Mouse (Mus musculus) midbrain, postnatal 0 days (tissue): ENCODE results near the gene Gm20388. TPM values are rescaled to one million over a fixed set of nuclear protein-coding genes. Genes with fewer than 3 reads are reported as not detected.

ENCODE experiments used
- ATAC-seq: fragments of 200-750 bp; cut with Nextera tagmentation; 2 replicates; pipeline ENCODE4 v1.8.0; 2017; ENCODE audit warnings: moderate number of reproducible peaks, mild to moderate bottlenecking, moderate TSS enrichment, moderate library complexity; ENCODE audit not compliant: low FRiP score
- DNase-seq: peaks from one replicate; pipeline ENCODE4 v3.0.0-alpha.2; 2015; ENCODE audit warnings: low spot score
- H3K27ac ChIP-seq: fragments of 300-500 bp; sonication (generic); 2 replicates; pipeline ENCODE4 v1.5.1; 2014; ENCODE audit warnings: low read depth, mild to moderate bottlenecking, low read length, mixed read lengths
- H3K27me3 ChIP-seq: fragments of 300-500 bp; sonication (generic); 2 replicates; pipeline ENCODE4 v1.6.1; 2014; ENCODE audit warnings: low read length, control low read depth, mixed read lengths; ENCODE audit not compliant: insufficient read depth
- H3K36me3 ChIP-seq: fragments of 300-500 bp; sonication (generic); 2 replicates; pipeline ENCODE4 v1.6.1; 2014; ENCODE audit warnings: low read length, control low read depth, mixed read lengths; ENCODE audit not compliant: insufficient read depth
- H3K4me1 ChIP-seq: fragments of 300-500 bp; sonication (generic); 2 replicates; pipeline ENCODE4 v1.6.1; 2014; ENCODE audit warnings: mild to moderate bottlenecking, control low read depth, antibody characterized with exemption, low read length, mixed read lengths; ENCODE audit not compliant: insufficient read depth
- H3K4me2 ChIP-seq: fragments of 300-500 bp; sonication (generic); 2 replicates; pipeline ENCODE4 v1.6.1; 2014; ENCODE audit warnings: low read depth, mild to moderate bottlenecking, low read length, mixed read lengths; ENCODE audit not compliant: poor library complexity, severe bottlenecking
- H3K4me3 ChIP-seq: fragments of 300-500 bp; sonication (generic); 2 replicates; pipeline ENCODE4 v1.5.1; 2014; ENCODE audit warnings: low read depth, mild to moderate bottlenecking, low read length, moderate library complexity
- H3K9ac ChIP-seq: fragments of 300-500 bp; sonication (generic); replicated peaks from 2 replicates; pipeline ENCODE4 v1.6.1; 2014; ENCODE audit warnings: mild to moderate bottlenecking, low read length, moderate library complexity, mixed read lengths; ENCODE audit not compliant: poor library complexity, severe bottlenecking
- H3K9me3 ChIP-seq: fragments of 300-500 bp; sonication (generic); 2 replicates; pipeline ENCODE4 v1.6.1; 2016; ENCODE audit warnings: low read length, control low read depth
- CTCF ChIP-seq: IDR thresholded peaks from 2 replicates; pipeline ENCODE4 v1.5.1; 2016; ENCODE audit warnings: antibody characterized with exemption, mild to moderate bottlenecking
- WGBS: fragments of 180-500 bp; shearing (Covaris S2); extraction: QIAGEN DNeasy Blood & Tissue Kit; methylation state at CpG from one replicate; pipeline ENCODE4 v1.1.7; 2014; 5-methylcytosine and 5-hydroxymethylcytosine counted together
- polyA plus RNA-seq: library from polyadenylated mRNA; unstranded; fragments of >200 nt; fragmentation: Nextera tagmentation; extraction: Ambion mirVana; gene quantifications from 2 replicates; pipeline ENCODE4 v1.2.1, GENCODE M21; 2015
- total RNA-seq: library from RNA; depleted of rRNA; stranded (reverse); fragments of >200 nt; gene quantifications from 2 replicates; pipeline ENCODE4 v1.2.3, GENCODE M21; 2014

Gene Gm20388
- total and polyA plus RNA-seq, 2 experiments from 2014 or later: 74.2 TPM; not detected in 1

GRCm38 (mm10) chr8:121319491-121319890 is 1408.8 kb downstream of the Gm20388 start:
- Histone ChIP-seq H3K4me3 (no peak overlapping the region), H3K9me3 (no peaks in the 10 kb centered on the region), H3K4me1 (no peaks in the 10 kb centered on the region), H3K36me3 (no peaks in the 10 kb centered on the region), H3K27ac (no peak overlapping the region), H3K4me2 (no peak overlapping the region), H3K9ac (no peak overlapping the region), H3K27me3 (no peaks in the 10 kb centered on the region)
- ATAC-seq (no peak), DNase-seq (no peak)
- TF ChIP-seq CTCF: no peak
- 74% methylated on average over 5 of the region's 5 CpGs for WGBS

GRCm38 (mm10) chr8:121326164-121326910 is 1415.7 kb downstream of the Gm20388 start:
- no peak overlapping the region for H3K4me3 ChIP-seq
- DNase-seq (no peak), ATAC-seq (no peak)
- no peaks in the 10 kb centered on the region for H3K9me3 ChIP-seq
- H3K27ac ChIP-seq: no peak overlapping the region
- H3K4me1 ChIP-seq: no peaks in the 10 kb centered on the region
- no peaks in the 10 kb centered on the region for H3K36me3 ChIP-seq
- H3K4me2 ChIP-seq: no peak overlapping the region
- no peak overlapping the region for H3K9ac ChIP-seq
- TF ChIP-seq CTCF: no peak
- 59% methylated on average over 18 of the region's 18 CpGs for WGBS
- no peaks in the 10 kb centered on the region for H3K27me3 ChIP-seq

- no peak for TF ChIP-seq CTCF
- ATAC-seq: no peak
- H3K27ac ChIP-seq: no peak overlapping the region
- H3K36me3 ChIP-seq: no peaks in the 10 kb centered on the region
- no peak overlapping the region for H3K4me2 ChIP-seq
- H3K9me3 ChIP-seq: no peaks in the 10 kb centered on the region
- DNase-seq: no peak
- peaks cover 4% of the 10 kb centered on the region; the same call in 1 of the 2 replicates for H3K4me1 ChIP-seq
- no peak overlapping the region for H3K4me3 ChIP-seq
- no peak overlapping the region for H3K9ac ChIP-seq
- 68% methylated on average over 8 of the region's 8 CpGs for WGBS
- H3K27me3 ChIP-seq: no peaks in the 10 kb centered on the region
These were observed 1421.8 kb downstream of the Gm20388 start for GRCm38 (mm10) chr8:121332436-121332835.

- Histone ChIP-seq H3K4me3 (no peak overlapping the region), H3K4me1 (peaks cover 4% of the 10 kb centered on the region; the same call in 1 of the 2 replicates), H3K27ac (no peak overlapping the region), H3K9ac (no peak overlapping the region), H3K27me3 (no peaks in the 10 kb centered on the region), H3K4me2 (no peak overlapping the region), H3K9me3 (no peaks in the 10 kb centered on the region), H3K36me3 (no peaks in the 10 kb centered on the region)
- peak; percentile 47 for DNase-seq
- no peak for TF ChIP-seq CTCF
- peak; percentile 58; the same call in 1 of the 2 replicates for ATAC-seq
- 64% methylated on average over 33 of the region's 33 CpGs for WGBS
These were observed 1424.1 kb downstream of the Gm20388 start for GRCm38 (mm10) chr8:121334495-121335424.

- Histone ChIP-seq H3K4me1 (peaks cover 4% of the 10 kb centered on the region; the same call in 1 of the 2 replicates), H3K27ac (no peak overlapping the region), H3K36me3 (no peaks in the 10 kb centered on the region), H3K4me3 (no peak overlapping the region), H3K9ac (no peak overlapping the region), H3K4me2 (no peak overlapping the region), H3K9me3 (no peaks in the 10 kb centered on the region), H3K27me3 (no peaks in the 10 kb centered on the region)
- WGBS: 98% methylated on average over 7 of the region's 7 CpGs
- no peak for DNase-seq
- TF ChIP-seq CTCF: peak; percentile 38; the same call in 1 of the 2 replicates
- ATAC-seq: no peak
These were observed 1425.0 kb downstream of the Gm20388 start for GRCm38 (mm10) chr8:121335684-121336083.
